Comparison of ENCODE assay signal across 12 mouse cellular contexts in genomic region chr14:60711590-60712288, GRCm38 (mm10). TPM values are rescaled to one million over a fixed set of nuclear protein-coding genes. Genes with fewer than 3 reads are reported as not detected.
DNase-seq lines count a peak whose midpoint lies in the region; ATAC-seq and TF ChIP-seq lines count a peak whose summit lies in the region.
"Had no signal": no experiment of that assay in that cellular context is flagged by ENCODE, and none has a peak within 500 bp of the region (broad histone marks: within the 10 kb centered on the region; RNA-seq: fewer than 3 reads in every experiment).

No protein-coding gene starts in this region.

- no peaks in the 10 kb centered on the region for H3K9me3 ChIP-seq in liver, embryonic 14.5 days (ENCODE audit: control insufficient read depth, low read length)
- H3K9me3 ChIP-seq in liver, embryonic 11.5 days (ENCODE audit: control insufficient read depth, low read length), result no peaks in the 10 kb centered on the region
- H3K9me3 ChIP-seq in hindbrain, embryonic 13.5 days, result no peaks in the 10 kb centered on the region
- H3K9me3 ChIP-seq: limb, embryonic 13.5 days; midbrain, embryonic 12.5 days had no signal

- peak; percentile 37 for TF ChIP-seq CTCF in liver, embryonic 14.5 days (IDR thresholded peaks at IDR 0.05; ENCODE audit: low read depth)

- intact Hi-C loops in left cerebral cortex, postnatal 14 days (cut with DNase I), result loop anchor here (1.0 kb wide), 1 partner anchor 60 kb away; no protein-coding TSS in a partner anchor

- H3K4me1 ChIP-seq in liver, embryonic 14.5 days (replicated peaks; ENCODE audit: control insufficient read depth in 2 of 2, insufficient read depth in 2 of 2, low read length in 1 of 2), result no peaks in the 10 kb centered on the region
- H3K4me1 ChIP-seq in liver, embryonic 11.5 days (replicated peaks; ENCODE audit: control insufficient read depth, insufficient read depth, low read length), result no peaks in the 10 kb centered on the region; the same call in 1 of the 2 replicates
- 0 out of 2 replicates have a peak, but pooled peaks cover 3% of the 10 kb centered on the region for H3K4me1 ChIP-seq in hindbrain, embryonic 13.5 days (replicated peaks)
- H3K4me1 ChIP-seq: midbrain, embryonic 12.5 days had no signal

- H3K27ac ChIP-seq in liver, embryonic 14.5 days, result no peak overlapping the region
- H3K27ac ChIP-seq in liver, embryonic 11.5 days (ENCODE audit: low read depth, low read length), result no peak overlapping the region
- H3K27ac ChIP-seq in hindbrain, embryonic 13.5 days, result no peak overlapping the region
- H3K27ac ChIP-seq: limb, embryonic 13.5 days; midbrain, embryonic 12.5 days had no signal

- no peak overlapping the region for H3K4me2 ChIP-seq in liver, embryonic 14.5 days (ENCODE audit: low read depth)
- H3K4me2 ChIP-seq in liver, embryonic 11.5 days, result no peak overlapping the region
- H3K4me2 ChIP-seq in hindbrain, embryonic 13.5 days, result no peak overlapping the region
- H3K4me2 ChIP-seq: limb, embryonic 13.5 days; midbrain, embryonic 12.5 days had no signal

- peak; percentile 56 to 57 for DNase-seq in cerebellum, postnatal 14 days
- no peak for DNase-seq in cerebellum, adult 9-11 months
- no peak for DNase-seq in liver, embryonic 14.5 days (ENCODE audit: low read depth in 3 of 3, low spot score in 3 of 3)
- DNase-seq in liver, embryonic 11.5 days (ENCODE audit: low spot score), result no peak
- DNase-seq in heart, postnatal 4 days, result peak; percentile 68
- peak; percentile 69 for DNase-seq in naive thymus-derived CD4-positive, alpha-beta T cell, adult 2 months (ENCODE audit: low read depth)
- no peak for DNase-seq in left cerebral cortex, postnatal 14 days (ENCODE audit: low spot score in 2 of 2)
- DNase-seq: kidney, postnatal 14 days had no signal

- no peak overlapping the region for H3K4me3 ChIP-seq in liver, embryonic 14.5 days (ENCODE audit: insufficient read depth in 1 of 2, low read depth in 2 of 2, low read length in 2 of 2)
- H3K4me3 ChIP-seq in liver, embryonic 11.5 days (ENCODE audit: low read depth, low read length), result no peak overlapping the region
- no peak overlapping the region for H3K4me3 ChIP-seq in hindbrain, embryonic 13.5 days
- H3K4me3 ChIP-seq: limb, embryonic 13.5 days; midbrain, embryonic 12.5 days had no signal

- ATAC-seq in liver, embryonic 14.5 days (ENCODE audit: insufficient read depth), result no peak
- no peak for ATAC-seq in liver, embryonic 11.5 days (replicated peaks; ENCODE audit: low FRiP score)
- no peak for ATAC-seq in hindbrain, embryonic 13.5 days (ENCODE audit: low FRiP score)

- WGBS in liver, embryonic 14.5 days (ENCODE audit: insufficient replicate concordance), result 61% methylated on average over 6 of the region's 6 CpGs
- WGBS in liver, embryonic 11.5 days, result 76% methylated on average over 6 of the region's 6 CpGs
- 94% methylated on average over 6 of the region's 6 CpGs for WGBS in hindbrain, embryonic 13.5 days

- no peak for TF ChIP-seq EP300 in liver, embryonic 14.5 days (IDR thresholded peaks at IDR 0.05; ENCODE audit: low read depth)

- no peak overlapping the region for H3K9ac ChIP-seq in liver, embryonic 14.5 days (replicated peaks)
- no peak overlapping the region for H3K9ac ChIP-seq in liver, embryonic 11.5 days (ENCODE audit: low read depth, low read length)
- no peak overlapping the region for H3K9ac ChIP-seq in hindbrain, embryonic 13.5 days
- H3K9ac ChIP-seq: limb, embryonic 13.5 days; midbrain, embryonic 12.5 days had no signal

- H3K36me3 ChIP-seq in liver, embryonic 14.5 days (replicated peaks; ENCODE audit: control insufficient read depth, insufficient read depth, low read depth), result no peaks in the 10 kb centered on the region
- no peaks in the 10 kb centered on the region for H3K36me3 ChIP-seq in liver, embryonic 11.5 days (ENCODE audit: control insufficient read depth, insufficient read depth, low read length)
- no peaks in the 10 kb centered on the region; the same call in 1 of the 2 replicates for H3K36me3 ChIP-seq in hindbrain, embryonic 13.5 days
- H3K36me3 ChIP-seq: limb, embryonic 13.5 days had no signal

- no peaks in the 10 kb centered on the region for H3K27me3 ChIP-seq in liver, embryonic 14.5 days (ENCODE audit: control insufficient read depth, insufficient read depth, low read length)
- no peaks in the 10 kb centered on the region for H3K27me3 ChIP-seq in liver, embryonic 11.5 days (replicated peaks; ENCODE audit: control insufficient read depth, insufficient read depth, low read length)
- H3K27me3 ChIP-seq in hindbrain, embryonic 13.5 days, result no peaks in the 10 kb centered on the region
- H3K27me3 ChIP-seq: limb, embryonic 13.5 days; midbrain, embryonic 12.5 days had no signal

RNA-seq across cellular contexts. Expression of gene C1qtnf9, which starts 56.2 kb away (rescaled TPM):
- polyA plus RNA-seq in liver, embryonic 14.5 days (2012; rRNA removed), result 0.09 and 0.18 TPM in 2 replicates
- 0.09 TPM in 1 of 2 replicates, not detected in the other for polyA plus RNA-seq in liver, embryonic 14.5 days (2014; fragmentation: Nextera tagmentation; extraction: Ambion mirVana)
- polyA plus RNA-seq in liver, embryonic 11.5 days (2014; fragmentation: Nextera tagmentation; extraction: Ambion mirVana), result 0.09 and 0.19 TPM in 2 replicates
- 10 to 100 TPM; 13.0 to 16.1 TPM for total RNA-seq in heart, postnatal 4 days (2021)
- polyA plus RNA-seq in hindbrain, embryonic 13.5 days (2015; fragmentation: Nextera tagmentation; extraction: Ambion mirVana), result 0.12 and 0.23 TPM in 2 replicates
- total RNA-seq in left cerebral cortex, postnatal 14 days (2021), result under 1 TPM in 1 of 2 experiments, not detected in 1; 0.24 TPM
- polyA plus RNA-seq: embryonic facial prominence, embryonic 11.5 days had no signal

Comparison
In these comparisons a context has a peak if more than half of its experiments do, and no peak if none do; other contexts are left out.
1. DNase-seq: peak in cerebellum, postnatal 14 days (2 of 2), heart, postnatal 4 days (single experiment) and naive thymus-derived CD4-positive, alpha-beta T cell, adult 2 months (single experiment); none in cerebellum, adult 9-11 months (single experiment), liver, embryonic 14.5 days (0 of 3), liver, embryonic 11.5 days (single experiment) and left cerebral cortex, postnatal 14 days (0 of 2).